Mouse (Mus musculus) retina, postnatal 7 days (tissue): ENCODE measurements at regions not wholly inside any gene's neighbourhood (a gene's known extent, or its start where the extent isn't known, plus 50 kb on each side); places are given as distances from the start of the nearest gene placed in this dataset.

ENCODE experiments used
- DNase-seq: peaks from one replicate; pipeline ENCODE4 v3.0.0-alpha.2; 2012; ENCODE audit warnings: low read depth, low spot score

- no peak for DNase-seq
Observed at GRCm38 (mm10) chr17:82087141-82087540, 349.0 kb upstream of the Slc8a1 start.

- DNase-seq: no peak
Observed at GRCm38 (mm10) chr17:82080301-82080700, 342.1 kb upstream of the Slc8a1 start.
